Mouse (Mus musculus) liver, embryonic 16.5 days (tissue): ENCODE measurements around the gene Dnajc15. TPM values are rescaled to one million over a fixed set of nuclear protein-coding genes. Genes with fewer than 3 reads are reported as not detected.

Source experiments
- ATAC-seq: fragments of 200-750 bp; cut with Nextera tagmentation; 2 replicates; pipeline ENCODE4 v1.8.0; 2017; ENCODE audit warnings: low read depth, mild to moderate bottlenecking, moderate number of reproducible peaks, moderate library complexity
- H3K27ac ChIP-seq: fragments of 300-500 bp; sonication (generic); 2 replicates; pipeline ENCODE4 v1.5.1; 2014; ENCODE audit warnings: mild to moderate bottlenecking, low read length
- H3K27me3 ChIP-seq: fragments of 300-500 bp; sonication (generic); 2 replicates; pipeline ENCODE4 v1.6.1; 2014; ENCODE audit warnings: low read depth, low read length, mixed read lengths; ENCODE audit not compliant: control insufficient read depth, insufficient read depth
- H3K36me3 ChIP-seq: fragments of 300-500 bp; sonication (generic); 2 replicates; pipeline ENCODE4 v1.6.1; 2014; ENCODE audit warnings: mild to moderate bottlenecking; ENCODE audit not compliant: control insufficient read depth, insufficient read depth
- H3K4me1 ChIP-seq: fragments of 300-500 bp; sonication (generic); 2 replicates; pipeline ENCODE4 v1.6.1; 2014; ENCODE audit warnings: low read depth, low read length, mixed read lengths; ENCODE audit not compliant: control insufficient read depth
- H3K4me2 ChIP-seq: fragments of 300-500 bp; sonication (generic); 2 replicates; pipeline ENCODE4 v1.6.1; 2014; ENCODE audit warnings: low read depth, low read length, mixed read lengths
- H3K4me3 ChIP-seq: fragments of 300-500 bp; sonication (generic); 2 replicates; pipeline ENCODE4 v1.5.1; 2014; ENCODE audit warnings: low read depth, mild to moderate bottlenecking, low read length
- H3K9ac ChIP-seq: fragments of 300-500 bp; sonication (generic); 2 replicates; pipeline ENCODE4 v1.6.1; 2014; ENCODE audit warnings: low read depth, low read length
- H3K9me3 ChIP-seq: fragments of 300-500 bp; sonication (generic); replicated peaks from 2 replicates; pipeline ENCODE4 v1.6.1; 2016; ENCODE audit warnings: low read length; ENCODE audit not compliant: control insufficient read depth
- WGBS: fragments of 180-500 bp; shearing (Covaris S2); extraction: QIAGEN DNeasy Blood & Tissue Kit; methylation state at CpG from one replicate; pipeline ENCODE4 v1.1.7; 2014; ENCODE audit not compliant: insufficient replicate concordance; 5-methylcytosine and 5-hydroxymethylcytosine counted together
- polyA plus RNA-seq: library from polyadenylated mRNA; unstranded; fragments of >200 nt; fragmentation: Nextera tagmentation; extraction: Ambion mirVana; gene quantifications from 2 replicates; pipeline ENCODE4 v1.2.1, GENCODE M21; 2015

The Dnajc15 gene
- polyA plus RNA-seq: 33.3 and 40.5 TPM in 2 replicates

- Histone ChIP-seq H3K9ac (peak within 1 kb of the TSS; percentile 70), H3K27ac (peak within 1 kb of the TSS; percentile 8; the same call in 1 of the 2 replicates), H3K36me3 (no peaks in the 10 kb centered on the region), H3K4me3 (peak within 1 kb of the TSS; percentile 74), H3K9me3 (no peaks in the 10 kb centered on the region), H3K4me2 (peak within 1 kb of the TSS; percentile 68), H3K4me1 (peaks cover 2% of the 10 kb centered on the region), H3K27me3 (no peaks in the 10 kb centered on the region)
- peak; percentile 92 for ATAC-seq
- WGBS: 1% methylated on average over 44 of the region's 44 CpGs
These were observed at the start of gene Dnajc15 for GRCm38 (mm10) chr14:77874304-77875241. Gene Dnajc15, minus strand, starts transcription at chr14:77875125.

GRCm38 (mm10) chr14:77923076-77923865, 48.3 kb upstream of the Dnajc15 start:
- no peak for ATAC-seq
- Histone ChIP-seq H3K27ac (no peak overlapping the region), H3K4me1 (no peaks in the 10 kb centered on the region), H3K27me3 (no peaks in the 10 kb centered on the region), H3K36me3 (no peaks in the 10 kb centered on the region), H3K9me3 (no peaks in the 10 kb centered on the region), H3K4me2 (no peak overlapping the region), H3K4me3 (no peak overlapping the region), H3K9ac (no peak overlapping the region)
- WGBS: 68% methylated on average over 6 of the region's 6 CpGs

GRCm38 (mm10) chr14:77921641-77922040, 46.7 kb upstream of the Dnajc15 start:
- no peaks in the 10 kb centered on the region for H3K4me1 ChIP-seq
- WGBS: 76% methylated on average over 8 of the region's 8 CpGs
- no peak for ATAC-seq

GRCm38 (mm10) chr14:77915776-77916175, 40.9 kb upstream of the Dnajc15 start:
- Histone ChIP-seq H3K27ac (no peak overlapping the region), H3K4me3 (no peak overlapping the region), H3K27me3 (no peaks in the 10 kb centered on the region), H3K4me2 (no peak overlapping the region), H3K4me1 (no peaks in the 10 kb centered on the region), H3K36me3 (no peaks in the 10 kb centered on the region), H3K9ac (no peak overlapping the region), H3K9me3 (no peaks in the 10 kb centered on the region)
- no peak for ATAC-seq
- WGBS: 74% methylated on average over 5 of the region's 5 CpGs

More at GRCm38 (mm10) chr14:77921641-77922040, 46.7 kb upstream of the Dnajc15 start:
- Histone ChIP-seq H3K27me3 (no peaks in the 10 kb centered on the region), H3K36me3 (no peaks in the 10 kb centered on the region), H3K4me2 (no peak overlapping the region), H3K4me3 (no peak overlapping the region), H3K9ac (no peak overlapping the region), H3K9me3 (no peaks in the 10 kb centered on the region), H3K27ac (no peak overlapping the region)

GRCm38 (mm10) chr14:77906586-77906985, 31.7 kb upstream of the Dnajc15 start:
- Histone ChIP-seq H3K4me3 (no peak overlapping the region), H3K27ac (no peak overlapping the region), H3K36me3 (no peaks in the 10 kb centered on the region), H3K9me3 (no peaks in the 10 kb centered on the region), H3K4me2 (no peak overlapping the region), H3K27me3 (no peaks in the 10 kb centered on the region), H3K4me1 (no peaks in the 10 kb centered on the region), H3K9ac (no peak overlapping the region)
- ATAC-seq: no peak
- 56% methylated on average over 5 of the region's 5 CpGs for WGBS

- Histone ChIP-seq H3K4me1 (no peaks in the 10 kb centered on the region), H3K4me3 (no peak overlapping the region), H3K9me3 (no peaks in the 10 kb centered on the region), H3K4me2 (no peak overlapping the region), H3K27ac (no peak overlapping the region), H3K9ac (no peak overlapping the region), H3K36me3 (no peaks in the 10 kb centered on the region), H3K27me3 (no peaks in the 10 kb centered on the region)
- ATAC-seq: no peak
- WGBS: 62% methylated on average over 5 of the region's 5 CpGs
These were observed 30.5 kb upstream of the Dnajc15 start for GRCm38 (mm10) chr14:77905466-77905865.

GRCm38 (mm10) chr14:77904171-77904762, 29.3 kb upstream of the Dnajc15 start, which contains the start of gene Epsti1:
Gene Epsti1, plus strand, starts transcription at chr14:77904239.
- peak within 1 kb of the TSS; percentile 41 for H3K4me3 ChIP-seq
- no peaks in the 10 kb centered on the region for H3K9me3 ChIP-seq
- no peaks in the 10 kb centered on the region for H3K4me1 ChIP-seq
- H3K4me2 ChIP-seq: peak within 1 kb of the TSS; percentile 7
- no peak within 1 kb of the TSS for H3K9ac ChIP-seq
- WGBS: 16% methylated on average over 15 of the region's 15 CpGs
- no peaks in the 10 kb centered on the region for H3K27me3 ChIP-seq
- no peak within 1 kb of the TSS for H3K27ac ChIP-seq
- ATAC-seq: no peak
- H3K36me3 ChIP-seq: no peaks in the 10 kb centered on the region

GRCm38 (mm10) chr14:77902541-77902940, 27.6 kb upstream of the Dnajc15 start:
- Histone ChIP-seq H3K4me1 (no peaks in the 10 kb centered on the region), H3K27me3 (no peaks in the 10 kb centered on the region), H3K27ac (no peak overlapping the region), H3K9ac (no peak overlapping the region), H3K36me3 (no peaks in the 10 kb centered on the region), H3K9me3 (no peaks in the 10 kb centered on the region), H3K4me3 (no peak overlapping the region), H3K4me2 (no peak overlapping the region)
- no peak for ATAC-seq
- WGBS: 66% methylated on average over 3 of the region's 3 CpGs
